Mouse (Mus musculus) ES-Bruce4 (cell line): Measurements from ENCODE around the gene Ifit2. TPM values are rescaled to one million over a fixed set of nuclear protein-coding genes. Genes with fewer than 3 reads are reported as not detected.
"Not testable (repeated sequence)": the region's sequence is repeated elsewhere in the genome, so short reads cannot be mapped to it uniquely, and the experiment has no call there.

Experiments used
- H3K27ac ChIP-seq: 2 replicates; pipeline ENCODE4 v1.5.1; 2012; ENCODE audit warnings: low read length, inconsistent platforms; ENCODE audit not compliant: insufficient read depth
- H3K27me3 ChIP-seq: 2 replicates; pipeline ENCODE4 v1.6.1; 2012; ENCODE audit warnings: mild to moderate bottlenecking, low read length, inconsistent platforms; ENCODE audit not compliant: control insufficient read depth, poor library complexity, insufficient read depth, severe bottlenecking
- H3K36me3 ChIP-seq: 2 replicates; pipeline ENCODE4 v1.6.1; 2012; ENCODE audit warnings: inconsistent platforms, mild to moderate bottlenecking, low read length, moderate library complexity; ENCODE audit not compliant: control insufficient read depth, poor library complexity, insufficient read depth, severe bottlenecking
- H3K4me1 ChIP-seq: one replicate; pipeline ENCODE4 v1.8.1; 2011; ENCODE audit warnings: low read length; ENCODE audit not compliant: control insufficient read depth, insufficient read depth
- H3K4me3 ChIP-seq: 2 replicates; pipeline ENCODE4 v1.5.1; 2011; ENCODE audit warnings: low read depth, mild to moderate bottlenecking, low read length
- H3K9ac ChIP-seq: 2 replicates; pipeline ENCODE4 v1.6.1; 2012; ENCODE audit warnings: low read depth, mild to moderate bottlenecking, inconsistent platforms; ENCODE audit not compliant: poor library complexity, severe bottlenecking
- H3K9me3 ChIP-seq: replicated peaks from 2 replicates; pipeline ENCODE4 v1.6.1; 2012; ENCODE audit warnings: mild to moderate bottlenecking, low read length, inconsistent platforms; ENCODE audit not compliant: control insufficient read depth, poor library complexity, insufficient read depth, severe bottlenecking
- CTCF ChIP-seq: IDR thresholded peaks from one replicate; pipeline ENCODE4 v1.8.1; 2011; ENCODE audit warnings: low read depth, low read length
- EP300 ChIP-seq: IDR thresholded peaks from 2 replicates; pipeline ENCODE4 v1.6.1; 2011; ENCODE audit warnings: low read depth, low read length; ENCODE audit not compliant: insufficient read depth
- POLR2A ChIP-seq: IDR thresholded peaks from one replicate; pipeline ENCODE4 v1.8.1; 2011; ENCODE audit warnings: low read length; ENCODE audit not compliant: insufficient read depth
- polyA plus RNA-seq: library from polyadenylated mRNA; stranded (reverse); fragments of >200 nt; gene quantifications from 2 replicates; pipeline ENCODE4 v1.2.4, GENCODE M21; 2011; ENCODE audit warnings: low read depth; ENCODE audit not compliant: missing spikeins, insufficient read depth, insufficient read length

Ifit2 gene
- polyA plus RNA-seq, 1 experiment = 1.9 TPM

- no peaks in the 10 kb centered on the region for H3K4me1 ChIP-seq
- H3K9ac ChIP-seq = no peak overlapping the region
- no peaks in the 10 kb centered on the region for H3K36me3 ChIP-seq
- no peaks in the 10 kb centered on the region for H3K27me3 ChIP-seq
- no peak overlapping the region for H3K27ac ChIP-seq
- H3K4me3 ChIP-seq = no peak overlapping the region
- no peaks in the 10 kb centered on the region for H3K9me3 ChIP-seq
- TF ChIP-seq POLR2A (no peak), CTCF (no peak), EP300 (no peak)
Measured at GRCm38 (mm10) chr19:34568988-34569895, 18.7 kb downstream of the Ifit2 start.

- H3K4me3 ChIP-seq = no peak overlapping the region
- TF ChIP-seq POLR2A = no peak
- no peak for TF ChIP-seq CTCF
- no peak for TF ChIP-seq EP300
- H3K27me3 ChIP-seq = no peaks in the 10 kb centered on the region
- no peaks in the 10 kb centered on the region for H3K36me3 ChIP-seq
- H3K9me3 ChIP-seq = no peaks in the 10 kb centered on the region
- H3K4me1 ChIP-seq = no peaks in the 10 kb centered on the region
- no peak overlapping the region for H3K27ac ChIP-seq
- no peak overlapping the region for H3K9ac ChIP-seq
Measured at GRCm38 (mm10) chr19:34569896-34570476, 19.5 kb downstream of the Ifit2 start.

GRCm38 (mm10) chr19:34571080-34571479, 20.6 kb downstream of the Ifit2 start:
- H3K36me3 ChIP-seq = no peaks in the 10 kb centered on the region
- H3K9ac ChIP-seq = no peak overlapping the region
- no peaks in the 10 kb centered on the region for H3K27me3 ChIP-seq
- TF ChIP-seq EP300 (no peak), CTCF (no peak), POLR2A (no peak)
- no peaks in the 10 kb centered on the region for H3K9me3 ChIP-seq
- H3K4me3 ChIP-seq = no peak overlapping the region
- no peaks in the 10 kb centered on the region for H3K4me1 ChIP-seq
- no peak overlapping the region for H3K27ac ChIP-seq

- Histone ChIP-seq H3K27ac (no peak overlapping the region), H3K27me3 (no peaks in the 10 kb centered on the region), H3K4me3 (no peak overlapping the region), H3K9ac (no peak overlapping the region), H3K36me3 (no peaks in the 10 kb centered on the region), H3K9me3 (no peaks in the 10 kb centered on the region), H3K4me1 (no peaks in the 10 kb centered on the region)
- TF ChIP-seq EP300 = no peak
Measured at GRCm38 (mm10) chr19:34573650-34574049, 23.2 kb downstream of the Ifit2 start.

- Histone ChIP-seq H3K4me3 (no peak overlapping the region), H3K4me1 (no peaks in the 10 kb centered on the region), H3K27ac (no peak overlapping the region), H3K9ac (no peak overlapping the region), H3K9me3 (no peaks in the 10 kb centered on the region), H3K27me3 (no peaks in the 10 kb centered on the region), H3K36me3 (no peaks in the 10 kb centered on the region)
- TF ChIP-seq EP300 = no peak
- no peak for TF ChIP-seq POLR2A
- no peak for TF ChIP-seq CTCF
Measured at GRCm38 (mm10) chr19:34577121-34577520, 26.6 kb downstream of the Ifit2 start.

- not testable (repeated sequence) for H3K36me3 ChIP-seq, H3K27ac ChIP-seq, H3K4me3 ChIP-seq, H3K9ac ChIP-seq, H3K9me3 ChIP-seq, H3K4me1 ChIP-seq, H3K27me3 ChIP-seq
Measured at GRCm38 (mm10) chr19:34582696-34583095, 32.2 kb downstream of the Ifit2 start.

GRCm38 (mm10) chr19:34583126-34583766, 32.8 kb downstream of the Ifit2 start, which contains the start of gene Ifit3:
Gene Ifit3 (plus strand): TSS chr19:34583531.
- H3K36me3 ChIP-seq, H3K27me3 ChIP-seq, H3K4me3 ChIP-seq, H3K9me3 ChIP-seq, H3K9ac ChIP-seq, H3K27ac ChIP-seq, H3K4me1 ChIP-seq: not testable (repeated sequence)

- H3K36me3 ChIP-seq, H3K9me3 ChIP-seq, H3K4me1 ChIP-seq, H3K27ac ChIP-seq, H3K4me3 ChIP-seq, H3K9ac ChIP-seq, H3K27me3 ChIP-seq: not testable (repeated sequence)
Measured at GRCm38 (mm10) chr19:34585740-34586458, 35.4 kb downstream of the Ifit2 start.
